Mouse (Mus musculus) erythroblast, embryonic 14.5 days (primary cell): Measurements from ENCODE around the gene Enkd1.

Experiments used
- GATA1 ChIP-seq: IDR thresholded peaks from 2 replicates; pipeline ENCODE4 v1.6.1; 2012; ENCODE audit warnings: low read length, inconsistent platforms, mixed read lengths
- TAL1 ChIP-seq: IDR thresholded peaks from 3 replicates; pipeline ENCODE4 v1.6.1; 2012; ENCODE audit warnings: low read length, inconsistent platforms, mixed read lengths

GRCm38 (mm10) chr8:105714139-105714538, 6.1 kb upstream of the Enkd1 start:
- no peak for TF ChIP-seq GATA1
- no peak for TF ChIP-seq TAL1
